Mouse (Mus musculus) bone marrow macrophage, adult 2 months (primary cell): ENCODE measurements at regions not wholly inside any gene's neighbourhood (a gene's known extent, or its start where the extent isn't known, plus 50 kb on each side); places are given as distances from the start of the nearest gene placed in this dataset.

Source experiments
- CTCF ChIP-seq: IDR thresholded peaks from 2 replicates; pipeline ENCODE4 v1.5.1; 2012; ENCODE audit warnings: low read depth, mild to moderate bottlenecking, low read length, moderate library complexity
- POLR2A ChIP-seq: IDR thresholded peaks from 2 replicates; pipeline ENCODE4 v1.6.1; 2012; ENCODE audit warnings: mild to moderate bottlenecking, low read depth, low read length, borderline replicate concordance

GRCm38 (mm10) chr3:27767188-27767587, 56.1 kb upstream of the Fndc3b start:
- TF ChIP-seq CTCF (no peak), POLR2A (no peak)
